Mouse (Mus musculus) embryonic facial prominence, embryonic 12.5 days (tissue): Measurements from ENCODE around the gene Lhx1. TPM values are rescaled to one million over a fixed set of nuclear protein-coding genes. Genes with fewer than 3 reads are reported as not detected.

ENCODE experiments used
- ATAC-seq: fragments of 200-750 bp; cut with Nextera tagmentation; 2 replicates; pipeline ENCODE4 v1.8.0; 2017; ENCODE audit not compliant: insufficient number of reproducible peaks, insufficient read depth, low FRiP score, low TSS enrichment
- H3K27ac ChIP-seq: fragments of 300-500 bp; sonication (generic); 2 replicates; pipeline ENCODE4 v1.5.1; 2016; ENCODE audit warnings: mild to moderate bottlenecking
- H3K27me3 ChIP-seq: fragments of 300-500 bp; sonication (generic); 2 replicates; pipeline ENCODE4 v1.6.1; 2016; ENCODE audit warnings: mild to moderate bottlenecking, moderate library complexity
- H3K36me3 ChIP-seq: fragments of 300-500 bp; sonication (generic); 2 replicates; pipeline ENCODE4 v1.6.1; 2016; ENCODE audit warnings: mild to moderate bottlenecking
- H3K4me1 ChIP-seq: fragments of 300-500 bp; sonication (generic); 2 replicates; pipeline ENCODE4 v1.6.1; 2016
- H3K4me2 ChIP-seq: fragments of 300-500 bp; sonication (generic); replicated peaks from 2 replicates; pipeline ENCODE4 v1.6.1; 2016; ENCODE audit warnings: mild to moderate bottlenecking, moderate library complexity
- H3K4me3 ChIP-seq: fragments of 300-500 bp; sonication (generic); 2 replicates; pipeline ENCODE4 v1.5.1; 2016; ENCODE audit warnings: mild to moderate bottlenecking
- H3K9ac ChIP-seq: fragments of 300-500 bp; sonication (generic); 2 replicates; pipeline ENCODE4 v1.6.1; 2016; ENCODE audit warnings: mild to moderate bottlenecking, moderate library complexity
- H3K9me3 ChIP-seq: fragments of 300-500 bp; sonication (generic); 2 replicates; pipeline ENCODE4 v1.6.1; 2016; ENCODE audit warnings: mild to moderate bottlenecking, moderate library complexity
- WGBS: fragments of 180-500 bp; shearing (Covaris S2); methylation state at CpG from one replicate; pipeline ENCODE4 v1.1.7; 2016; 5-methylcytosine and 5-hydroxymethylcytosine counted together
- polyA plus RNA-seq: library from polyadenylated mRNA; unstranded; fragments of >200 nt; fragmentation: Nextera tagmentation; extraction: Ambion mirVana; gene quantifications from 2 replicates; pipeline ENCODE4 v1.2.1, GENCODE M21; 2016

The Lhx1 gene
- 0.55 and 0.60 TPM in 2 replicates for polyA plus RNA-seq

DNA sequence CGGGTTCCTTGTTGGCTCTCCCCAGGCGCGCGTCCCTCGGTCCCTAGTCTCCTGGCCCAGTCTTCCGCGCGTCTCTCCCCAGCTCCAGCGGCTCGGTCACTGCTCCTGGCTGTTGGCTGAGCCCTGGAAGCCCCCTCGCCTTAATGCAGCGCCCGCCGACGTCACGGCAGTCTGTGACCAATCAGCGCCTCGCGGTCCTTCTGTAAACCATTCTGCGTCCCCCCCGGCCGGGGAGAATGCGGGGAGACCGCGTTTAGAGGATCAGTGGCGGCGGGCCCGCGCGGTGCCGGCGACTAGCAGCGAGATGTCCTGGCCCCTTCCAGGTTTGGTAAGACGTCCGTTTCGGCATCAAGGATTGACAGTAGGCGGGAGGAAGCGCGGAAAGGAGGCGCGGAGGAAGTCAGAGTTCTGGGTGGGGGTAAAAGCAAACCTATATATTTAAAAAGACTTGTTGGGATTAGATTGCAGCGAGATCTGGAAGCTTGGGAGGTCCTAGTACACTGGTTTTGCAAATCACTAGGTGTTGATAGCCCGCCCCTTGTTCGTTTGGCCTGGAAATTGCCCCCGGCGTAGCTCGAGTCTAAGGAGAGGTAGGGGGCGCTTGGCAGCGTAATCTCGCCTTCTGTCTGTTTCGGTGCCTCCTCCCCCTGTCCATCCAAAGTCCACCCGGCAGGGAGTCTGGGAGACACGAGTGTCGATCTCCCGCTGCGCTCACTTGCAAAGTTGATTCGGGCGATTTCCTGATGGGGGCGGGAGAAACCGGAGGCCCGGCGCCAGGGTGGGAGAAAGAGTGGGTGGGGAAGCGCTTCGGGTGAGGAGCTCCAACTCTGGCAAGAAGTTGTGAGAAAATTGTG lies at the start of gene Lhx1:
TSS of gene Lhx1 (minus strand) at position 115 of the 854 bp plus-strand sequence.
- peak within 1 kb of the TSS; percentile 38; the same call in 1 of the 2 replicates for H3K9ac ChIP-seq
- under 1% methylated on average over 64 of the region's 64 CpGs for WGBS
- peak within 1 kb of the TSS; percentile 86 for H3K4me2 ChIP-seq
- no peaks in the 10 kb centered on the region for H3K9me3 ChIP-seq
- H3K36me3 ChIP-seq, result no peaks in the 10 kb centered on the region
- peak within 1 kb of the TSS; percentile 47 for H3K4me3 ChIP-seq
- peak; percentile 31; the same call in 1 of the 2 replicates for ATAC-seq
- H3K27ac ChIP-seq, result no peak within 1 kb of the TSS
- H3K27me3 ChIP-seq, result peaks cover 93% of the 10 kb centered on the region
- H3K4me1 ChIP-seq, result peaks cover 17% of the 10 kb centered on the region

DNA sequence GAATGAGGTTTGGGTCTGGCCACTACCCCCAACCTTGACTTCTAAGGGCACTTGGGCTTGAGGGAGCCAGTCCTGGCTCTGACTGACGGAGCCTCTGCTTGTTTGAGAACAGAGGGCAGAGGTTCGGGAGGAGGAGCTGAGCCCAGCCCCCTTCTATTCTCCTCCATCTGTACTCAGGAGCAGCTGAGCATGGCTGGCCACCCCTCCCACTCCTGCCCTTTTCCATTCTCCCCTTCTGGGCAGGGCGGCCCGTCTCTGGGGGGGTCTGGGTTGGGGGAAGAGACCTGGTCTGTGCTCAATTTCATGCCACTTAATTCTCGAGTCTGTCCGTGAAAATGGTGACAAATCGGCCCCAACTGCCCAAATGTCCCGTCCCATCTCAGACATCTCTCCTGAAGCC lies 49.5 kb upstream of the Lhx1 start:
- peaks cover 4% of the 10 kb centered on the region; the same call in 1 of the 2 replicates for H3K4me1 ChIP-seq
- H3K27me3 ChIP-seq, result peaks cover 22% of the 10 kb centered on the region; the same call in 1 of the 2 replicates
- H3K9ac ChIP-seq, result no peak overlapping the region
- no peak overlapping the region for H3K27ac ChIP-seq
- peak; percentile 58; the same call in 1 of the 2 replicates for ATAC-seq
- H3K4me2 ChIP-seq, result no peak overlapping the region
- no peaks in the 10 kb centered on the region for H3K36me3 ChIP-seq
- 27% methylated on average over 8 of the region's 8 CpGs for WGBS
- no peaks in the 10 kb centered on the region for H3K9me3 ChIP-seq
- no peak overlapping the region for H3K4me3 ChIP-seq

DNA sequence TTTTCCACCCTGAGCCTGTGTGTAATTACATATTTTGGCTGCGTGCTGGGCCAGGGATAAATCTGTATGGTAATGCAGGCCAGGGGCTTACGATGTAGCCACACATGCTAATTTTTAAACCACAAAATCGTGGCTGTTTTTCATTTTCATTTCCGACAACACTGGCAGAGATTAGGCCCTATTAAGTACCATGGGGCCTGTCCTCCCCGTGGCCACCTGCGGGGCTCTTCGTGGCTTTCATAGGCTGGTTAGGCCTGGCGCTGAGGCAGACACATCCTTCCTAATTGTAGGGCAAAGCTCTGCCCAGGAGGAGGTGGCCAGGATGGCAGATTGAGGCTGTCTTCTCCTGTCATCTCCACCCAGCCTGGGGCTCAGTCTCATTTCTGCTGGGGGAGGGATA lies 48.3 kb upstream of the Lhx1 start:
- Histone ChIP-seq H3K4me2 (no peak overlapping the region), H3K36me3 (no peaks in the 10 kb centered on the region), H3K9ac (no peak overlapping the region), H3K4me3 (no peak overlapping the region), H3K4me1 (peaks cover 7% of the 10 kb centered on the region; the same call in 1 of the 2 replicates), H3K27ac (no peak overlapping the region), H3K27me3 (peaks cover 20% of the 10 kb centered on the region; the same call in 1 of the 2 replicates), H3K9me3 (no peaks in the 10 kb centered on the region)
- 37% methylated on average over 8 of the region's 8 CpGs for WGBS
- no peak for ATAC-seq

DNA sequence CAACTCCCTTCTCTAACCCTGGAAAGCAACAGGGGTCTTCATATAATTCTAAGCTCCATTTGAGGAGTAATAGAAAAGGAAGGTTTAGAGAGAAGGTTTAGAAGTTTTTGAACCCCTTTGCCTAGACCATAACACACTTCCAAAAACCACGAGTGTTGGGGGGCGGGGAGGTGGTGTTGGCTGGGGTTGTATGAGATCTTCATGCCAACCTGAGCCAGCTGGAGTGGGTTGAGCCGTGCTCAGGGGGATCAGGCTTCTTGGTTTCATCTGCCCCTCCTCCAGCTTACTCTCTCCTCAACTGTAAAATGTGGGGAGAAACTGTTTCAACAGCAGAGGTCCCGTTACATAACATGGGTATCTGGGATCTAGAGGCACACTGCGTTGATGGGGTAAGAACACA lies 45.5 kb upstream of the Lhx1 start:
- H3K27ac ChIP-seq, result no peak overlapping the region
- no peak overlapping the region for H3K9ac ChIP-seq
- H3K27me3 ChIP-seq, result peaks cover 26% of the 10 kb centered on the region; the same call in 1 of the 2 replicates
- no peaks in the 10 kb centered on the region for H3K9me3 ChIP-seq
- no peak overlapping the region for H3K4me2 ChIP-seq
- H3K4me1 ChIP-seq, result peaks cover 7% of the 10 kb centered on the region; the same call in 1 of the 2 replicates
- 69% methylated on average over 5 of the region's 5 CpGs for WGBS
- H3K4me3 ChIP-seq, result no peak overlapping the region
- no peaks in the 10 kb centered on the region for H3K36me3 ChIP-seq
- no peak for ATAC-seq

DNA sequence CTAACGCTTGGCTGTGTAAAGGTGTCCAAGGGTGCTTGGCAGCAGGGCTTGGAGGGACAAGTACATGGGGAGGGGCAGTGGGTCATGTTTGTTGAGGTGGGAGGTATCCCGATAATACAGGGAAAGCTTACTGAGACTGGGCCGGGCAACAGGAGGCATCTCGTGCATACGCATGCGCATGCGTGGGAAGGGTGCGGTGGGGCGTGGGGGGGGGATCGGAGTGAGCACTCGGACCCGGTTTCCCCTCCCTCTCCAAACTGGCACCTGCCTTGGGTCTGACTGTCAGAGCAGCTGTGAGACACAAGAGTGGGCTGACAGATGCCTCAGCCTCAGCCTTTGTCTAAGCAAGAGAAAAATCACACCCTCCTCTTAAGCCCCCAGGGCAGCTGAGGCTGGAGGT lies 45.1 kb upstream of the Lhx1 start:
- no peak overlapping the region for H3K4me3 ChIP-seq
- no peak for ATAC-seq
- no peak overlapping the region for H3K27ac ChIP-seq
- no peaks in the 10 kb centered on the region for H3K36me3 ChIP-seq
- H3K27me3 ChIP-seq, result peaks cover 26% of the 10 kb centered on the region; the same call in 1 of the 2 replicates
- no peak overlapping the region for H3K9ac ChIP-seq
- peaks cover 7% of the 10 kb centered on the region; the same call in 1 of the 2 replicates for H3K4me1 ChIP-seq
- H3K9me3 ChIP-seq, result no peaks in the 10 kb centered on the region
- H3K4me2 ChIP-seq, result no peak overlapping the region
- WGBS, result 58% methylated on average over 12 of the region's 12 CpGs

DNA sequence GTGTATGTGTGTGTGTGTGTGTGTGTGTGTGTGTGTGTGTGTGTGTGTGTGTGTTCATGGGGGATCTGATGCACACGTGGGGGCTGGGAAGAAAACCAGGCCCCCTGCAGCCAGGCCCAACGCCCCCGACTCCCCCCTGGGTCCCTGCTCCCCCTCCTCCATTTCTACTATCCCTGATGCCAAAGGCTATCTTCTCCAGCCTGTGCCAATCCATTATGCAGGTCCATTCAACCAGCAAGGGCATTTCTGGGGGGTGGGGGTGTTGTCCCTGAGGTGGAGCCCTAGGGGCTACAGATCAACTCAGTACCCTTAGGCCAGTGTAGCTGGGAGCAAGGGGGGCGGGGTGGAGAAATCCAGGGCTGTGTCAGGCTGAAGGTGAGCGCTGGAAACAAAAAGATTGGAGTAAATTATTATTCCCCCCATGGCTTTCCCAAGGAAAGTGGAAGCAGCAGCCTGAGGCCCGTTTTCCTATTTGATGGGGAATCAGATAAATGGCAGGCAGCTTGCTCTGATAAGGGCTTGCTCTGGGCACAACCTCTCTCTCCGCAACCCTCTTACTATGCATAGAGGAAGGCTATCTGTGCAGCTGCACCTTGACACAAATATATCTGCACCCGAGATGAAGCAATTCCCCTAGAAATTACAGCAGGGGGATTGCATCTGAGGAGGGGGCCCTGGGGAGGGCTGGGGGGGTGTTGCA lies 43.9 kb upstream of the Lhx1 start:
- H3K9ac ChIP-seq, result no peak overlapping the region
- peaks cover 21% of the 10 kb centered on the region; the same call in 1 of the 2 replicates for H3K27me3 ChIP-seq
- H3K27ac ChIP-seq, result no peak overlapping the region
- H3K4me3 ChIP-seq, result no peak overlapping the region
- no peaks in the 10 kb centered on the region for H3K9me3 ChIP-seq
- H3K36me3 ChIP-seq, result no peaks in the 10 kb centered on the region
- H3K4me1 ChIP-seq, result peaks cover 7% of the 10 kb centered on the region; the same call in 1 of the 2 replicates
- no peak for ATAC-seq
- WGBS, result 47% methylated on average over 8 of the region's 8 CpGs
- no peak overlapping the region for H3K4me2 ChIP-seq

DNA sequence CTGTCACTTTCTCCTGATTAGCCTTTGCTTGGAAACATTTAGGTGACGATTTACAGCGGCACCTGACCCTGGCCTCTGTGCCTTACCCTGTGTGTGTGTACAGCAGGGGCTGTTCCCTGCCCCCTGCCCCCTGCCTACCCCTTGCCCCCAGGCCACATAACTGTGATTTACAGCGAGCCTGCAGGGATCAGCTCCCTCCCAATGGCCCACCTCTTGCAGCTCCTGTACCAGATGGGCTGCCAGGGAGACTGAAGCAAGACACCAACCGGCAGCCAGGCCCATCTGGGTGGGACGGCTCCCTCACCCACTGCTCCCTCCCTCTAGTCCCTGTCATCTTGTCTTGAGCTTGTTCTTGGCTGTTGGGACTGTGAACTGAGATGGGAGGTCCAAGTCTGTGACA lies 43.1 kb upstream of the Lhx1 start:
- Histone ChIP-seq H3K4me2 (no peak overlapping the region), H3K27ac (no peak overlapping the region), H3K4me3 (no peak overlapping the region), H3K9me3 (no peaks in the 10 kb centered on the region), H3K36me3 (no peaks in the 10 kb centered on the region), H3K27me3 (peaks cover 26% of the 10 kb centered on the region; the same call in 1 of the 2 replicates), H3K9ac (no peak overlapping the region), H3K4me1 (peaks cover 7% of the 10 kb centered on the region; the same call in 1 of the 2 replicates)
- ATAC-seq, result no peak
- WGBS, result 34% methylated on average over 5 of the region's 5 CpGs

DNA sequence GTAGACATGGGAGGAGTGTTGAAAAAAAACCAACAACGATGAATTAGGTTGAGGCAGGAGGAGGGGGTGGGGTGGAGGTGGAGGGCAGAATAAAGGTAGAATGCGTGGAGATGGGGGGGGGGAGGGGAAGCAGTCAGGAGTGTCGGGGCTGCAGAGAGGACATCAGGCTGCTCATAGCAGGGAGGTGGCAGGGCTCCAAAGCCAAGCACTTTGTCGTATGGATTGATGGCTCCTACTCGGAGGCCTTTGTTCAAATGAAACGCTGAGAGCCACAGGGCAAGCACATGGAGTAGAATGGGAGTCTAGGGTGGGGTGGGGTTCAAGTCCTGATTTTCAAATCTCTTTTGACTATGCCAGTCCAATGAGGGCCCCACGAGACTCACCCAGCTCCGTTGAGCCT lies 41.4 kb upstream of the Lhx1 start:
- no peak for ATAC-seq
- WGBS, result 58% methylated on average over 8 of the region's 8 CpGs
- peaks cover 26% of the 10 kb centered on the region; the same call in 1 of the 2 replicates for H3K27me3 ChIP-seq

DNA sequence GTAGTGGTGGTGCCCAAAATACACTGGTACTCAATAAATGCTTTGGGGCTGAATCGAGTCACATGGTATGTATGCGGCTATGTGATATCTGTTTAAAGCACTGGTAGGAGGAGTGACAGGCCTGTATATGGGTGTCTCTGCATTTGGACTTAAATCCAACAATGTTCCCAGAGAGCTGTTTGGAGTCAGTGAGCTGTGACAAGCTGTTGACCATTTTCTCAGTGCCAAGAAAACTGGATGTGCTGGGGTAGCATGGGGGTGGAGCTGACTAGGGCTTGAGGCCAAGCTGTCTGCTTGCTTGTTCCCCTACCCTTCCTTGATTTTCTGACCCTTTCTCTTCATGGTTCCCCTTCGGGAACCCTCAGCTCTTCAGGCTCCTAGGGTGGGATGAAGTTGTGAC lies 39.9 kb upstream of the Lhx1 start:
- WGBS, result 87% methylated on average over 3 of the region's 3 CpGs
- peaks cover 31% of the 10 kb centered on the region; the same call in 1 of the 2 replicates for H3K27me3 ChIP-seq
- H3K4me3 ChIP-seq, result no peak overlapping the region
- H3K27ac ChIP-seq, result no peak overlapping the region
- H3K4me1 ChIP-seq, result peaks cover 9% of the 10 kb centered on the region; the same call in 1 of the 2 replicates
- no peaks in the 10 kb centered on the region for H3K36me3 ChIP-seq
- H3K4me2 ChIP-seq, result no peak overlapping the region
- H3K9me3 ChIP-seq, result no peaks in the 10 kb centered on the region
- no peak for ATAC-seq
- no peak overlapping the region for H3K9ac ChIP-seq

More for the DNA sequence above, 41.4 kb upstream of the Lhx1 start:
- Histone ChIP-seq H3K9me3 (no peaks in the 10 kb centered on the region), H3K27ac (no peak overlapping the region), H3K4me2 (no peak overlapping the region), H3K4me1 (peaks cover 13% of the 10 kb centered on the region; the same call in 1 of the 2 replicates), H3K9ac (no peak overlapping the region), H3K4me3 (no peak overlapping the region), H3K36me3 (no peaks in the 10 kb centered on the region)

DNA sequence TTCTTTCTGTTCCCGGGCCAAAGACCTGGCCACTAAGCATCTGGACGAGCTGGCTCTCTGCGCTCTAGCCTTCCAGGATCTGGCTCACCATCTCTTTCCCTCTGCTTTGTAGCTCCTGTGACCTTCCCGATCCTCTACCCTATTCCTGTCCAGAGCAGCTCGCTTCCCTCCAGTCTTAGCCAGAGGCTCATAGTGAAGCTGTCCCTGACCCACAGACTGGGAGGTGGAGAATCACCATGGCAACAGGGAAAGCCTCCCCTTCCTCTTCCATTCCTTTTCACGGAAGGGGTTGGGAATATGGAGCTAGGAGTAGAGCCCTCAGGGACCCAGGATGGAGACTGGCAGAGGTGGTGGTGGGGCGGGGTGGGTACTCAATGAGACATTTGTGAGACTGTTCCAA lies 38.0 kb upstream of the Lhx1 start:
- 37% methylated on average over 7 of the region's 7 CpGs for WGBS
- no peaks in the 10 kb centered on the region for H3K9me3 ChIP-seq
- no peak overlapping the region; the same call in 1 of the 2 replicates for H3K9ac ChIP-seq
- no peak overlapping the region for H3K27ac ChIP-seq
- no peak overlapping the region for H3K4me2 ChIP-seq
- no peaks in the 10 kb centered on the region for H3K36me3 ChIP-seq
- ATAC-seq, result no peak
- peaks cover 29% of the 10 kb centered on the region; the same call in 1 of the 2 replicates for H3K27me3 ChIP-seq
- H3K4me3 ChIP-seq, result no peak overlapping the region
- H3K4me1 ChIP-seq, result peaks cover 6% of the 10 kb centered on the region; the same call in 1 of the 2 replicates

DNA sequence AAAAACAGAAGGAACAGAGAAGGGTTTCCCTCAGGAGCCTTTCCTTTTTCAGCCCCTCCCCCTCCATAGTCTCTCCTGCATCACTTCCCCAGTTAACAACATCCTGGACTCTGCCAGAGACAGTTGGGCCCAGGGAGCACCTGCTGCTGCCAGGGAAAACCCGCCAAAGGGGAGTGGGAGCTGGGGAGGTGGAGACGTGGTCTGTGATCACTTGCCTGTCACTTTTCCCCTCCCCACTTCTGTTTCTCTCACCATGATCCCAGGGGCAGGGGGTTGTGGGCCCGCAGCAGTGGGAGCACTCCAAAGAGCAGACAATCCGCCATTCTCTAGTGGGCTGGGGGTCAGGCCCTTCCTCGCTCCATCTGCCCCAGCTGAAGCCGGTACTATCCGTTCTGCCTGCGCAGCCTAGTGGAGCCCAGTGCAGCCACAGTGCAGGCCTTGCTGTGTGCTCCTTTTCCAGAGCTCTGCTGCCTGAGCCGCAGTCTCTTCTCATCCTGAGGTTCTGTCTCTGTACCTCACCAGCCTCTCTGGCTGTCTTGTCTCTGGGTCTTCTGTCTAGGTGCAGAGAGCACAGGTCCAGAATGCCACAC lies 37.5 kb upstream of the Lhx1 start:
- no peak for ATAC-seq
- WGBS, result 14% methylated on average over 9 of the region's 9 CpGs
- Histone ChIP-seq H3K27ac (no peak overlapping the region), H3K9ac (peak overlapping the region; percentile 2; the same call in 1 of the 2 replicates), H3K4me2 (no peak overlapping the region), H3K36me3 (no peaks in the 10 kb centered on the region), H3K4me1 (peaks cover 6% of the 10 kb centered on the region; the same call in 1 of the 2 replicates), H3K9me3 (no peaks in the 10 kb centered on the region), H3K4me3 (no peak overlapping the region), H3K27me3 (peaks cover 24% of the 10 kb centered on the region; the same call in 1 of the 2 replicates)
